Mouse (Mus musculus): ENCODE measurements around the gene 1700013G24Rik.

Gene 1700013G24Rik

GRCm38 (mm10) chr4:137457292-137457691, 4.2 kb downstream of the 1700013G24Rik start:
- DNase-seq (ENCODE audit: low read depth) = no peak

DNA sequence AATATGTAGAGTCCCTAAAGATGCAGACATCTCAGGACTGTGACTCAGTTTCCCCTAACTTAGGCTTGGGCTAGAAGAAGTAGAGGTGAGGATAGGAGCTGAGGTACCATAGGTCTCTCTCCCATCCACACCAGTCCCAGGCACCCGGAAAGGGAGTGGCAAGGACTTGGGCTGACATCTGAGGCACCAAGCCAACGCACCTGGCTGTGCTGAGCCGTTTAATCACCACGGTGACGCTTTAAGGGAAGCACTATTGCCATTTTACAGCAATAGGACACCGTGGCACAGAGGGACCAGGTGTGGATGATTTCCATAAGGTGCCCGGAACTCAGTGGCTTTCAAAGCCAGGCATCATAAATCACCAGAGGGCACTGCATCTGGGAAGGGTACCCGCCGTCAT, 5.2 kb downstream of the 1700013G24Rik start:
- DNase-seq (ENCODE audit: low read depth) = no peak

DNA sequence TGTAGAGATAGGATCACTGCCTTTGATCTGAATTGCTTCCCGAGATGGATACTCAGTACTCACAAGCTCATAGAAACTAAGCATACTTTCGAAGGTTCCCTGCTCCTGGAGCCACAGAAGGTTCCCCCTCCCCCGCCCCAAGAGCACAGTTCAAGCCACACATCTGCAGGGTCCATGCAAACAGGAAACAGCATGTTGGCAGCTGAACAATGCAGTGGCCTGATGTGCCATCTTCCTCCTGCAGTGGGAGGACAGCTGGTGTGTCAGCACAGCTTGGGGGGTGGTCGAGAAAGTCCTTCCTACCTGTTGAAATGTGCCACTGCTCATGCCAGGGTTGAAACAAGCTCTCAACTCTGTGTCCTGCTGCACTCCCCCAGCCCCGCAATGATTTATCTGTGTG, 5.8 kb downstream of the 1700013G24Rik start:
- DNase-seq (ENCODE audit: low read depth) = no peak

DNA sequence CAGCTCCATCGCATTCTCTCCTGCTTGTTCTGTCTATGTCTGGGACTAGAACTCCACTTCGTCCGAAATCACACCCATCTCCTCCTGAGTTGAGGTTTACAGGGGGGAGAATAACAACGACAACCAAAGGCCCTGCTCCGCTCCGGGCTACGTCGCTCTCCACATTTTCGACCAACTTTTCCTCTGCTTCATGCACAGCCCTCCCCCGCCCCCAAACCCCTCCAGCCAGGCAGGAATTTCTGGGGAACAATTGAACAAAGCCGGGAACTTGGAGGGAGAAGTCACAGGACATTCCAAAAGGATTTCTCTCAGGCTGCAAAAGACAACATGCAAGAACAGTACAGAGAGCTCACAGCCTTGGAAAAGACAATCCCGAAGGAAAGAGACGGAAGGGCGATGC, 7.6 kb downstream of the 1700013G24Rik start:
- no peak for DNase-seq (ENCODE audit: low read depth)

DNA sequence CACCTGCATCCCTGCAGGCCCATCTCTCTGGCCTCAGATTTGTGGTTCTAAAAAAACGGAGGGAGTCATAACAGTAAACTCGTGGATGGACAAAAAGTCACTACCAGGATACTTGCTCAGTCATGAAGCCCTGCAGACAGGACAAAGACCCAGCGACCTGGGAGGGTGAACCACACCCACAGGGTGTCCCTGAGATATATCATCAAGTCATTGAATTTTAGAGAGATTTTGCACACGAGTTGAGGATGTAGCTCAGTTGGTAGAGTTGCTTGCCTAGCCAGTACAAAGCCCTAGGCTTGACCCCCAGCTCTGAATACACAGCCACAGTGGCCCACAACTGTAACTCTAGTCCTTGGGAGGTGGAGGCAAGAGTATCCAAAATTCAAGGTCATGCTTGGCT, 8.1 kb downstream of the 1700013G24Rik start:
- no peak for DNase-seq (ENCODE audit: low read depth)

- DNase-seq (ENCODE audit: low read depth) = no peak
These were observed 9.1 kb downstream of the 1700013G24Rik start for GRCm38 (mm10) chr4:137461981-137462690.

DNA sequence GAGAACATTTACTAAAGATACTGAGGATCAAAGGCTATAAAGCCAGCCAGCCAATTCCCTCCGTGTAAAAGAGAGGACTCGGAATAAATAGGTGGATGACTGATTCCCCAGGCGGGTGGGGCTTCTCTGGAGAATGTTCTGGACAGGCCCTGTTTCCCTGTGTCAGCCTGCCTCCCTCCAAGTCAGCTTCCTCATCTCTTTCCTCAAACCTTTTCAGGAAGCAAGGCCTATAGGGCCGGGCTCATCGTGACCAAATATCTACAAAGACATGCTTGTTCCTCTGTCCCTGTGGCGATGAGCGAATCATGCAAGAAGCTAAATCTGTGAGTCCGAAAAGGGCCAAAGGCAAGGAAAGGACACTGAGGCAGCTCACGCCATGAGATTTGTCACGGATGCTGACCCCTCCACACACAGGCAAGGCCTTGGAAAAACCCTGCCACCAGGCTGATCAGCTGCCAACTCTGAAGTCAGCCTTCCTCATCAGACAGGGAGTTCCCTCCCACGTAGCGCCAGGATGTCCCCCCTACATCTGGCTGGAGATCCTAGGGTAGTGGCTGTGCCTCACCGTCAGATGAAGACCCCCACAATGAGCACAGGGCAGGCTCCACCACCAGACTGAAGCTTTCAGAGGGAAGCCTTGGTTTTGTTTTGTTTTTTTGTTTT, 12.2 kb downstream of the 1700013G24Rik start:
- no peak for DNase-seq (ENCODE audit: low read depth)

- DNase-seq (ENCODE audit: low read depth) = no peak
These were observed 13.9 kb downstream of the 1700013G24Rik start for GRCm38 (mm10) chr4:137466991-137467390.

GRCm38 (mm10) chr4:137467525-137467924, 14.4 kb downstream of the 1700013G24Rik start:
- DNase-seq (ENCODE audit: low read depth) = no peak

GRCm38 (mm10) chr4:137468260-137469080, 15.4 kb downstream of the 1700013G24Rik start, which contains the start of gene Hspg2:
TSS of gene Hspg2 (plus strand) at chr4:137468769.
- peak; percentile 85 for DNase-seq (ENCODE audit: low read depth)

DNA sequence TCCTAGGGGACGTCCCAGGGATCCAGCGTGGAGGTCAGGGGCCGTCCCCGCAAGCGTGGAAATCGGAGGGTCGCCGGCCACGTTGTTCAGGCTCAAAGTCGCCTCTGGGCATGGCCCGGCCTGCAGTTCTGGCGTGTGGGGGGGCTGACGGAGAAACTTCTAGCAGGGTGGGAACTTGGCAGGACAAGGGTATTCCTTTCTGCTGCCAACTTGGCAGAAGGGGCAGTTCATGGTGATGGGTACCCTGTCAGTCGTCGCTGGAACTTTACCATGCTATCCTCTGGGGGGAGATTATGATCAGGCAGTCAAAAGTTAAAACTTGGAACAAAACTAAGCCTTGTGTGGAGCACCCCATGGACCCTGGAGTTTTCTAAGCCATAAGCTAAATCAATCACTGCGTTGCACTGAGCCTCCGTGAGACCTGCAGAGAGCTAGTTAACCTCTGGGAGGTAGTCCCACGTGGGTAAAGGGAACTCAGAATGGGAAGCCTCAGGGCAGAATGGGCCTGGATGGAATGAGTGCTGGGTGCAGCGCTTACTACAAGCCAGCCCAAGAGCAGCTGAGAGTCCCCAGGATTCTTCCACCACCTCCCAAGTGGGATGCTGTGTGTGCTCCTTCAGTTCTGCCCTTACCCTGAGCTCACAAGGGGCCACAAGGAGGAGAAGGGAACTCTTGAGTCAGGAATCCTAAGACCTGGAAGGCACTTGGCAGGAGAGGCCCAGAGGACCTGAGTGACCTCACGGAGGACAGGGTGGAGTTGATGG, 16.2 kb downstream of the 1700013G24Rik start:
- no peak for DNase-seq (ENCODE audit: low read depth)

DNA sequence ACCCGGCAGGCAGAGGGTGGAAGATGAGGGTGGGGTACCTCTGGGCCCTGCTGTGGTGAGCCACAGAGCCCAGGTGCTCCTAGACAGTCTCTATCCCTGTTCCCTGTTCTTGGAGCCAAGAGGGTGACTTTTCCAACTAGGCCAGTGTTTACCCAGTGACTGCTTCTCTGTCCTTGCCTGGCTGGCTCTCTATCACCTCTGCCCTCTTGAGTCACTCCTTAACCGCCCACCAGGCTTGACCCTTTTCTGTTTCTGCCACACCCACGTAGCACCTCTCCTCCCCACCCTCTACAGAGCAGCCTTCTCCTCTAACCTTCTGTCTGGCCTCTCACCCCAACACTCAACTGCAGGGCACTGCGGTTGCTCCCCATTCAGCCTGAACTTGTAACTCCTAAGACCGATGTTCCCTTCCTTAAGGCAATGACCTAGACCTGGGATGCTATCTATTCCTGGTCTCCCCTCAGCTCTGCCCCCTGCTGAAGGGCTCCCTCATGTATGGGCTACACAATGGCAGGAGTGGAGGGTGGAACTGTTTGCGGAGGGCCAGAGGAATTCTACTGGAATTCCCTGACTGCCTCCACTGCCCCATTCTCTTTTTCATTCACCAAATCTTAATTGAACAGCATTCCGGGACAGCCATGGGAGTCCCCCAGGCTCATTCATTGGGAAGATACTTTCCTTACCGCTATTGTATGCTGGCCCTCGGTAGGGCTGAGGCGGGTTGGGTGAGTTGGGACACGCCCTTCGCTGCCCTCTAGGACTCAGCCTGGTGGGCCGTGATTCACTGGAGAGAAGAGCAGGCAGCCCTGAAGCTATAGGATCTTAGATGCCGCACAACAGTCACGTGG, 17.0 kb downstream of the 1700013G24Rik start:
- DNase-seq (ENCODE audit: low read depth) = no peak

GRCm38 (mm10) chr4:137470701-137471317, 17.7 kb downstream of the 1700013G24Rik start:
- no peak for DNase-seq (ENCODE audit: low read depth)

DNA sequence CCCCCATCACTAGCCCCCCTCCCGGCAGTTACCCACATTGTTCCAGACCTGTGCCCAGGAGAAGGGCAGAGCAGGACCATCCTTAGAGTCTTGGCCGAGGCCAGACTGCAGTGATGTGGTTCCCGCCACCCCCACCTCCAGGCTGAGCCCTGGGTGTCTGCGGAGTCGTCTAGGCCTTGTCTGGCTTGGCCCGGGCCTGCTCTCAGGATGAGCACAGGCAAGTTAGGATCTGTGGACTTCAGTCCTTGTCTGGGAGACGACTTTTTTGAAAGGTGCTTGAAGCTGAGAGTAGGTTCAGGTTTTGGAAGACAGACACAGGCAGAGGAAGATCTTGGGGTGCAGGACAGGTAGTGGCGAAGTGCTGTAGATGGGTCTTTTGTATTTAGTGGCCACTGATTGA, 18.2 kb downstream of the 1700013G24Rik start:
- DNase-seq (ENCODE audit: low read depth) = no peak

- no peak for DNase-seq (ENCODE audit: low read depth)
These were observed 20.2 kb downstream of the 1700013G24Rik start for GRCm38 (mm10) chr4:137473240-137473639.

DNA sequence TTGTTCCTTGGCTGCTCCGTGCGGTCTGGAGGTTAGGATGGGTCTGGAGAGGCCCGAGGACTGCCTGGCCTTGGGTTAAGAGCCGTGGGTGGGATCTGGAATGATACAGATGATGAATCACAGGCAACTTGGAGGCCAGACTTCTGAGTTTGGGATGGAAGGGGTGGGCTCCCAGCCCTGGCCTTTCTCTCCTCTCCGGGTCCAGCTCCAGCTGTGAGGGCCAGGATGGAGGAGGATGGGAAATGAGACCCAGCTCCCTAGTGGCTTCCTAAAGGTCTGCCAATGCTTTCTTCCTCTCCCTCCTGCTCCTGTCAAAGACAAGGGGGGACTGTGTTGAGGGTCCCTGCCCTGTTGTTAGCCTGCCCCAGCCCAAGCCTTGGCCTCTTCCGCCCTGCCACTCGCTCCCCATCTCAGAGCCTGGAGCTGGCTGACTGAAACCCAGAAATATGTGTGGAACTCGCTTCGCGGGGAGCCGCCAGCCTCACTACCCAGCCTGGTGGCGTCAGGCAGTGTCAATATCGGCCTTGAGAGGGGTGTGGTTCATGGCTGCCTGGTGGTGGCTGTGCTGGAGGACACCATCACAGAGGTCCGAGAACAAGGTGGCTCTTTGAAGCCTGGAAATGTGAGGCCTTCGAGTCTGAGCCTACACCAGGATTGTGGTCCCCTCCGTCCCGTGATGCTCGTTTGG, 20.8 kb downstream of the 1700013G24Rik start:
- no peak for DNase-seq (ENCODE audit: low read depth)

- DNase-seq (ENCODE audit: low read depth) = no peak
These were observed 21.6 kb downstream of the 1700013G24Rik start for GRCm38 (mm10) chr4:137474694-137475093.

DNA sequence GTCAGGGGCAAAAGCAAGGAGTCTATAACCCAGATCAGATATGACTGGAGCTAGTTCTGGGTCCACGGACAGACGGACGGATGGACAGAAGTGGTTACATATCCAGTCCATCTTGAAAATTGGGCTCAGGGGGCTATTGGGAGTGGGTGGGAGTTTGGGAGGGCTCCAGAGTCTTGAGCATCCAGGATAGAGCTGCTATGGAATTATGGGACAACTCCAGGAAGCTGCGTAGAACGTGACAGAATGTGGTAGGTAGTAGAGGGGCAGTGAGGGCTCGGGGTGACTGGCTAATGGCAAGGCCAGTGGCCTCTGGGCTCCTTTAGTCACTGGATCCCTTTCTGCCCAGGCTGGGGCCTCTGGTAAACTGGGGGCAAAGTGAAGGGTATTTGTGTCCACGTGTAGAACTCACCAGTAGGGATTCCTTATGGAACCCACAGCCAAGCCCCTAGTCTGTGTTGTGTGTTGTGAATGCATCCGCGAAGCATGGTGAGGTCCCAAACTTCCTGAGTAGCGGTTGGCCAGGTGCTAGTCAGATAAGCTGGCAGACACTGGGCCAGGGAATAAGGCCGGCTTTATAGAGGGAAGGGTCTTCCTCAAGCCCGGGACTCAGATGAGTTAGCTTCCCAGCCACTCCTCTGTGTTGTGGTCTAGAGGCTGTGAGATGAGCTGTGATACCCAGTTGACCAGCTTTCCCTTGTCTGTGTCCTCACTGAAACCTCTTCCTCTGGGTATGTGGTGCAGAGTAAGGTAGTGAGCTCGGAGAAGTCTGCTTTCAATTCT, 22.4 kb downstream of the 1700013G24Rik start:
- DNase-seq (ENCODE audit: low read depth) = no peak

DNA sequence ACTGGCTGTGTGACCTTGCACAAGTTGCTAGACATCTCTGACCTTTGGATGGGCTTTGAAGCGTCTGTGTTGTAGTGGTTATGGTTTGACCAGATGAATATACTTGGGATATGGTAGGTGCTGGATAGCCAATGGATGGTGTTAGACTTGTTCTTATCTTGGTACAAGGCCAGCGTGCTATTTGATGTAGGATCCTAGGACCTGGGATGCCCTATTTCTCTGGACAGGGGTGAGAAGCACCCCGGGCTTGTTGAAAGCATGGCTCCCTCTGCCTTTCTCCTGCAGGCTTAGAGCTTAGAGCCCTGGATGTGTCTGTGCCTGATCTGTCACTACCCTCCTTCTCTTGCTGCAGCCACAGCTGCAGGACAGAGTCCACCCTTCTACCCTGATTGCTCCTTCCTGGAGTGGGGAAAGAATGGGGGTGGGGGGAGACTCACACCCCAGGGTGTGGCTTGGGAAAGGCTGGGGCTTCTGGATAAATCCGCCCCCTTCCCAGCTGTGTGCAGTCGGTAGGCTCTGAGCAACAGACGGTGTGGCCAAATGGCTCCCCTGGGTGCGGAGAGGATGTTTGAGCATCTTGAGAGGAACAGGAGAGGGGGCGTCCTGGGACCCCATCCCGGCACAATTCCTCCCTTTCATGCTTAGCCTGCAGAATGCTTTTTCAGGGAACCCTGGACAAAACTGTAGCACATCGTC, 23.1 kb downstream of the 1700013G24Rik start:
- no peak for DNase-seq (ENCODE audit: low read depth)

Measured in fibroblast of lung, adult 2 months (primary cell).